Mouse (Mus musculus) lung, adult 2 months (tissue): ENCODE measurements around the gene Grm6.

Experiments used
- CTCF ChIP-seq: fragments of 200-500 bp; IDR thresholded peaks from 2 replicates; pipeline ENCODE4 v1.5.1; 2011; ENCODE audit warnings: mild to moderate bottlenecking, low read length, control low read depth; ENCODE audit not compliant: insufficient read depth
- POLR2A ChIP-seq: fragments of 200-500 bp; IDR thresholded peaks from 2 replicates; pipeline ENCODE4 v1.6.1; 2011; ENCODE audit warnings: low read depth, mild to moderate bottlenecking, control low read depth, low read length, borderline replicate concordance; ENCODE audit errors: extremely low read depth

DNA sequence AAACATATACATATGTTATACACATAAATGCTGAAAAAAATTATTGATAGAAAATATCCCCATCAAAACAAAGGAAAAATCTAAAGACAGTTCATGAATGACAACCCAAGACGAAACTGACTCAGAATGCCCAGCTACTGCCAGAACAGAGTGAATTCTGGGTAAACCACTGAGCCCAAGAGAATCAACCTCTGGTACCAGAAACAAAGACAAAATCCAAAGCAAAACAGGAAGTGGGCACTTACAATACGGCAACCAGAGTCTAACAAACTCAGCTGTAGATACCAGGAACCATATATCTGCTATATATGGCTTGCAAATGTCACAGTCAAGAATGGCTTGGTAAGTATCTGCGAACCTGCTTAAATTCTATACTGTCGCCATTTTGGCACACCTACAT, 14.8 kb upstream of the Grm6 start:
- TF ChIP-seq CTCF (no peak), POLR2A (no peak)
